8 mouse cellular contexts compared by ENCODE assay signal in the genomic region with DNA sequence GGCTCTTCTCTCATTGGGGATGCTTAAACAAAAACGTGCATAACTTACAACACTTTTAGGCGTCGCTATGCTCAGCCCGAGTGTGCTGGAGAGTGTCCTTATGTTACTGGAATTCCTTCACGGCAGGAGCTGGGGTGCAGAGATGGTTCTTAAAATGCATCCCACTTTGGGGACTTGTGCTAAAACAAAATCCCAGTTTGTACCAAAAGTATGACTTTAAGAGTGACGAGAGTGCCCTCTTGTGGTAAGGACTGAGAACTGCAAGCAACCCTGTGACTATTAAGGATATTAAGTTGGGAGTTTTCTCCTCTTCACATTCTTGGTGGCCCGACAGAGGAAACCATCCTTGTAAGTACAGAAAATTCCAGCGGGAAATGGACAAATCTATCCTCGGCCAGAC.
DNase-seq lines count a peak whose midpoint lies in the region; ATAC-seq and TF ChIP-seq lines count a peak whose summit lies in the region.

No protein-coding gene starts in this region.

- no peaks in the 10 kb centered on the region for H3K36me3 ChIP-seq in hindbrain, embryonic 10.5 days
- H3K36me3 ChIP-seq in hindbrain, embryonic 16.5 days (ENCODE audit: control insufficient read depth, insufficient read depth, low read length) = no peaks in the 10 kb centered on the region
- H3K36me3 ChIP-seq in testis, adult 2 months (ENCODE audit: control insufficient read depth, insufficient read depth, low read length) = no peaks in the 10 kb centered on the region

- H3K9me3 ChIP-seq in hindbrain, embryonic 10.5 days = no peaks in the 10 kb centered on the region
- H3K9me3 ChIP-seq in hindbrain, embryonic 16.5 days (ENCODE audit: control insufficient read depth, low read length) = no peaks in the 10 kb centered on the region

- no peaks in the 10 kb centered on the region for H3K27me3 ChIP-seq in hindbrain, embryonic 10.5 days (ENCODE audit: insufficient read depth, poor library complexity, severe bottlenecking)
- no peaks in the 10 kb centered on the region for H3K27me3 ChIP-seq in hindbrain, embryonic 16.5 days (replicated peaks; ENCODE audit: control insufficient read depth, insufficient read depth, low read length)
- H3K27me3 ChIP-seq in testis, adult 2 months (ENCODE audit: control insufficient read depth, insufficient read depth, low read length) = no peaks in the 10 kb centered on the region

- peak; percentile 63 for DNase-seq in hindbrain, embryonic 10.5 days (ENCODE audit: low spot score)
- peak; percentile 74 for DNase-seq in R1 (ENCODE audit: low read depth, low spot score)
- DNase-seq in gastrocnemius, postnatal 10 days = peak; percentile 60
- peak; percentile 83 to 92 for DNase-seq in layer of hippocampus, postnatal 14 days (ENCODE audit: low spot score in 2 of 2)

- H3K4me3 ChIP-seq in hindbrain, embryonic 10.5 days = no peak overlapping the region
- no peak overlapping the region for H3K4me3 ChIP-seq in hindbrain, embryonic 16.5 days (ENCODE audit: low read length)
- H3K4me3 ChIP-seq in testis, adult 2 months (ENCODE audit: control insufficient read depth, low read depth, low read length) = no peak overlapping the region

- H3K9ac ChIP-seq in hindbrain, embryonic 16.5 days (ENCODE audit: low read depth, low read length) = no peak overlapping the region

- H3K27ac ChIP-seq in hindbrain, embryonic 10.5 days = peak overlapping the region; percentile 50; the same call in 1 of the 2 replicates
- no peak overlapping the region for H3K27ac ChIP-seq in hindbrain, embryonic 16.5 days (ENCODE audit: low read depth, low read length)
- H3K27ac ChIP-seq in testis, adult 2 months (ENCODE audit: control insufficient read depth, insufficient read depth, low read depth, low read length) = no peak overlapping the region

- WGBS in hindbrain, embryonic 10.5 days = 30% methylated on average over 9 of the region's 9 CpGs
- WGBS in hindbrain, embryonic 16.5 days = 18% methylated on average over 9 of the region's 9 CpGs

- no peak for TF ChIP-seq POLR2A in testis, adult 2 months (IDR thresholded peaks at IDR 0.05; ENCODE audit: control insufficient read depth, low read depth, low read length)

- ATAC-seq in hindbrain, embryonic 16.5 days = no peak
- ATAC-seq in common myeloid progenitor, adult 5-6 weeks (replicated peaks; ENCODE audit: low read depth, poor library complexity, severe bottlenecking) = peak; percentile 54; the same call in 1 of the 2 replicates
- ATAC-seq in megakaryocyte progenitor cell, adult 5-6 weeks (replicated peaks; ENCODE audit: poor library complexity) = peak; percentile 63

- H3K4me2 ChIP-seq in hindbrain, embryonic 16.5 days (ENCODE audit: low read length) = no peak overlapping the region

- peak; percentile 36; the same call in 1 of the 2 replicates for TF ChIP-seq CTCF in testis, adult 2 months (IDR thresholded peaks at IDR 0.05; ENCODE audit: control insufficient read depth, insufficient read depth, insufficient replicate concordance, low read depth, low read length)

- H3K4me1 ChIP-seq in hindbrain, embryonic 10.5 days (replicated peaks) = peaks cover 42% of the 10 kb centered on the region
- peaks cover 9% of the 10 kb centered on the region for H3K4me1 ChIP-seq in hindbrain, embryonic 16.5 days (ENCODE audit: control insufficient read depth, insufficient read depth, low read depth, low read length)
- H3K4me1 ChIP-seq in testis, adult 2 months (ENCODE audit: control insufficient read depth, insufficient read depth, low read length) = peaks cover 7% of the 10 kb centered on the region
